Mouse (Mus musculus) heart, embryonic 15.5 days (tissue): Measurements from ENCODE around the gene Zfp131. TPM values are rescaled to one million over a fixed set of nuclear protein-coding genes. Genes with fewer than 3 reads are reported as not detected.

Source experiments
- ATAC-seq: fragments of 200-750 bp; cut with Nextera tagmentation; replicated peaks from 2 replicates; pipeline ENCODE4 v1.8.0; 2017; ENCODE audit warnings: low read depth, moderate TSS enrichment; ENCODE audit not compliant: insufficient number of reproducible peaks, insufficient read depth, low FRiP score
- H3K27ac ChIP-seq: fragments of 300-500 bp; sonication (generic); 2 replicates; pipeline ENCODE4 v1.5.1; 2015; ENCODE audit warnings: mild to moderate bottlenecking, inconsistent platforms
- H3K27me3 ChIP-seq: fragments of 300-500 bp; sonication (generic); 2 replicates; pipeline ENCODE4 v1.6.1; 2015; ENCODE audit warnings: inconsistent platforms
- H3K36me3 ChIP-seq: fragments of 300-500 bp; sonication (generic); 2 replicates; pipeline ENCODE4 v1.6.1; 2015; ENCODE audit warnings: mild to moderate bottlenecking, inconsistent platforms
- H3K4me1 ChIP-seq: fragments of 300-500 bp; sonication (generic); replicated peaks from 2 replicates; pipeline ENCODE4 v1.6.1; 2015; ENCODE audit warnings: inconsistent platforms
- H3K4me2 ChIP-seq: fragments of 300-500 bp; sonication (generic); 2 replicates; pipeline ENCODE4 v1.6.1; 2015; ENCODE audit warnings: inconsistent platforms, mild to moderate bottlenecking, moderate library complexity
- H3K4me3 ChIP-seq: fragments of 300-500 bp; sonication (generic); 2 replicates; pipeline ENCODE4 v1.5.1; 2015; ENCODE audit warnings: mild to moderate bottlenecking, inconsistent platforms
- H3K9ac ChIP-seq: fragments of 300-500 bp; sonication (generic); 2 replicates; pipeline ENCODE4 v1.6.1; 2015; ENCODE audit warnings: mild to moderate bottlenecking, inconsistent platforms
- H3K9me3 ChIP-seq: fragments of 300-500 bp; sonication (generic); replicated peaks from 2 replicates; pipeline ENCODE4 v1.6.1; 2016; ENCODE audit warnings: inconsistent platforms
- WGBS: fragments of 180-500 bp; shearing (Covaris S2); methylation state at CpG from one replicate; pipeline ENCODE4 v1.1.7; 2015; ENCODE audit warnings: mixed read lengths; 5-methylcytosine and 5-hydroxymethylcytosine counted together
- polyA plus RNA-seq: library from polyadenylated mRNA; unstranded; fragments of >200 nt; fragmentation: Nextera tagmentation; extraction: Ambion mirVana; gene quantifications from 2 replicates; pipeline ENCODE4 v1.2.1, GENCODE M21; 2015

Zfp131 gene
- polyA plus RNA-seq, 1 experiment from 2014 or later: 21.6 TPM

GRCm38 (mm10) chr13:119754635-119755020 is 36.1 kb downstream of the Zfp131 start:
- H3K9ac ChIP-seq: no peak overlapping the region
- WGBS: 33% methylated on average over 3 of the region's 3 CpGs

GRCm38 (mm10) chr13:119753859-119754634 is 36.6 kb downstream of the Zfp131 start:
- Histone ChIP-seq H3K4me2 (no peak overlapping the region), H3K27me3 (no peaks in the 10 kb centered on the region), H3K9me3 (no peaks in the 10 kb centered on the region), H3K4me3 (no peak overlapping the region), H3K27ac (no peak overlapping the region), H3K9ac (no peak overlapping the region), H3K36me3 (no peaks in the 10 kb centered on the region), H3K4me1 (peaks cover 19% of the 10 kb centered on the region)
- 67% methylated on average over 9 of the region's 9 CpGs for WGBS
- no peak for ATAC-seq

More at GRCm38 (mm10) chr13:119754635-119755020, 36.1 kb downstream of the Zfp131 start:
- H3K4me2 ChIP-seq: peak overlapping the region; percentile 90
- no peaks in the 10 kb centered on the region for H3K9me3 ChIP-seq
- ATAC-seq: no peak
- H3K4me3 ChIP-seq: peak overlapping the region; percentile 70
- no peaks in the 10 kb centered on the region for H3K36me3 ChIP-seq
- H3K27ac ChIP-seq: no peak overlapping the region
- no peaks in the 10 kb centered on the region for H3K27me3 ChIP-seq
- peaks cover 19% of the 10 kb centered on the region for H3K4me1 ChIP-seq

GRCm38 (mm10) chr13:119746930-119747329 is 43.8 kb downstream of the Zfp131 start:
- ATAC-seq: no peak
- no peak overlapping the region for H3K4me2 ChIP-seq
- no peaks in the 10 kb centered on the region for H3K9me3 ChIP-seq
- no peaks in the 10 kb centered on the region for H3K27me3 ChIP-seq
- 64% methylated on average over 4 of the region's 4 CpGs for WGBS
- H3K9ac ChIP-seq: no peak overlapping the region
- no peak overlapping the region for H3K4me3 ChIP-seq
- H3K4me1 ChIP-seq: peaks cover 2% of the 10 kb centered on the region
- H3K36me3 ChIP-seq: no peaks in the 10 kb centered on the region
- H3K27ac ChIP-seq: no peak overlapping the region

GRCm38 (mm10) chr13:119743470-119743869 is 47.2 kb downstream of the Zfp131 start:
- Histone ChIP-seq H3K9me3 (no peaks in the 10 kb centered on the region), H3K4me2 (no peak overlapping the region), H3K36me3 (no peaks in the 10 kb centered on the region), H3K27ac (no peak overlapping the region), H3K4me1 (peaks cover 8% of the 10 kb centered on the region), H3K9ac (no peak overlapping the region), H3K4me3 (no peak overlapping the region), H3K27me3 (no peaks in the 10 kb centered on the region)
- WGBS: 61% methylated on average over 3 of the region's 3 CpGs
- ATAC-seq: no peak

GRCm38 (mm10) chr13:119742711-119743415 is 47.8 kb downstream of the Zfp131 start:
- H3K4me2 ChIP-seq: no peak overlapping the region
- 77% methylated on average over 6 of the region's 6 CpGs for WGBS
- peaks cover 8% of the 10 kb centered on the region for H3K4me1 ChIP-seq
- no peak overlapping the region for H3K4me3 ChIP-seq
- ATAC-seq: no peak
- H3K36me3 ChIP-seq: no peaks in the 10 kb centered on the region
- H3K27me3 ChIP-seq: no peaks in the 10 kb centered on the region
- H3K9ac ChIP-seq: no peak overlapping the region
- no peaks in the 10 kb centered on the region for H3K9me3 ChIP-seq
- no peak overlapping the region for H3K27ac ChIP-seq

GRCm38 (mm10) chr13:119741390-119742237 is 49.1 kb downstream of the Zfp131 start:
- Histone ChIP-seq H3K4me3 (peak overlapping the region; percentile 43), H3K27me3 (no peaks in the 10 kb centered on the region), H3K9me3 (no peaks in the 10 kb centered on the region), H3K4me1 (peaks cover 8% of the 10 kb centered on the region), H3K36me3 (no peaks in the 10 kb centered on the region), H3K9ac (peak overlapping the region; percentile 34; the same call in 1 of the 2 replicates), H3K27ac (no peak overlapping the region), H3K4me2 (peak overlapping the region; percentile 68)
- WGBS: 9% methylated on average over 19 of the region's 19 CpGs
- no peak for ATAC-seq

GRCm38 (mm10) chr13:119731448-119731847 is 59.2 kb downstream of the Zfp131 start:
- no peak for ATAC-seq
- Histone ChIP-seq H3K27ac (no peak overlapping the region), H3K4me2 (no peak overlapping the region), H3K36me3 (no peaks in the 10 kb centered on the region), H3K9me3 (no peaks in the 10 kb centered on the region), H3K4me3 (no peak overlapping the region), H3K4me1 (no peaks in the 10 kb centered on the region), H3K9ac (no peak overlapping the region), H3K27me3 (no peaks in the 10 kb centered on the region)
- 72% methylated on average over 6 of the region's 6 CpGs for WGBS

- WGBS: 81% methylated on average over 7 of the region's 7 CpGs
- Histone ChIP-seq H3K36me3 (no peaks in the 10 kb centered on the region), H3K4me2 (no peak overlapping the region), H3K9ac (no peak overlapping the region), H3K9me3 (no peaks in the 10 kb centered on the region), H3K27me3 (no peaks in the 10 kb centered on the region), H3K27ac (no peak overlapping the region), H3K4me1 (no peaks in the 10 kb centered on the region), H3K4me3 (no peak overlapping the region)
- ATAC-seq: no peak
Observed at GRCm38 (mm10) chr13:119729406-119729805, 61.3 kb downstream of the Zfp131 start.

GRCm38 (mm10) chr13:119727608-119728387 is 62.9 kb downstream of the Zfp131 start:
- Histone ChIP-seq H3K4me3 (no peak overlapping the region), H3K36me3 (no peaks in the 10 kb centered on the region), H3K27ac (no peak overlapping the region), H3K4me2 (peak overlapping the region; percentile 33), H3K9me3 (no peaks in the 10 kb centered on the region), H3K9ac (no peak overlapping the region), H3K27me3 (no peaks in the 10 kb centered on the region), H3K4me1 (no peaks in the 10 kb centered on the region)
- ATAC-seq: no peak
- 52% methylated on average over 26 of the region's 26 CpGs for WGBS

- no peak overlapping the region for H3K4me2 ChIP-seq
- no peaks in the 10 kb centered on the region for H3K36me3 ChIP-seq
- no peak overlapping the region for H3K27ac ChIP-seq
- no peak overlapping the region for H3K9ac ChIP-seq
- ATAC-seq: no peak
- H3K27me3 ChIP-seq: no peaks in the 10 kb centered on the region
- no peaks in the 10 kb centered on the region for H3K4me1 ChIP-seq
- 76% methylated on average over 7 of the region's 7 CpGs for WGBS
- no peaks in the 10 kb centered on the region for H3K9me3 ChIP-seq
- H3K4me3 ChIP-seq: no peak overlapping the region
Observed at GRCm38 (mm10) chr13:119724541-119724940, 66.1 kb downstream of the Zfp131 start.
